Mouse (Mus musculus) bone marrow, adult 2 months (tissue): ENCODE measurements around the gene Vmn1r84. TPM values are rescaled to one million over a fixed set of nuclear protein-coding genes. Genes with fewer than 3 reads are reported as not detected.

Source experiments
- H3K27ac ChIP-seq: fragments of 200-500 bp; 2 replicates; pipeline ENCODE4 v1.5.1; 2012; ENCODE audit warnings: low read depth, mild to moderate bottlenecking, control low read depth, inconsistent platforms, low read length; ENCODE audit not compliant: control insufficient read depth, poor library complexity, insufficient read depth
- H3K4me1 ChIP-seq: fragments of 200-500 bp; 2 replicates; pipeline ENCODE4 v1.6.1; 2011; ENCODE audit warnings: low read length; ENCODE audit not compliant: control insufficient read depth, insufficient read depth
- H3K4me3 ChIP-seq: fragments of 200-500 bp; replicated peaks from 2 replicates; pipeline ENCODE3; 2011; ENCODE audit warnings: mild to moderate bottlenecking, low read depth, low read length, control low read depth; ENCODE audit not compliant: control insufficient read depth
- CTCF ChIP-seq: fragments of 200-500 bp; IDR thresholded peaks from 2 replicates; pipeline ENCODE4 v1.5.1; 2011; ENCODE audit warnings: low read length, control low read depth; ENCODE audit not compliant: control insufficient read depth, insufficient read depth
- POLR2A ChIP-seq: fragments of 200-500 bp; IDR thresholded peaks from 2 replicates; pipeline ENCODE4 v1.6.1; 2011; ENCODE audit warnings: low read depth, mild to moderate bottlenecking, control low read depth, low read length, borderline replicate concordance; ENCODE audit not compliant: control insufficient read depth
- WGBS: fragments of 180-500 bp; shearing (Covaris S2); methylation state at CpG from one replicate; pipeline ENCODE4 v1.1.7; 2018; 5-methylcytosine and 5-hydroxymethylcytosine counted together
- polyA plus RNA-seq: library from polyadenylated mRNA; stranded (reverse); fragments of >200 nt; gene quantifications from 2 replicates; pipeline ENCODE4 v1.2.4, GENCODE M21; 2011; ENCODE audit warnings: low replicate concordance; ENCODE audit not compliant: missing spikeins, insufficient read depth, insufficient read length

Gene Vmn1r84
- not detected in 2 replicates for polyA plus RNA-seq

DNA sequence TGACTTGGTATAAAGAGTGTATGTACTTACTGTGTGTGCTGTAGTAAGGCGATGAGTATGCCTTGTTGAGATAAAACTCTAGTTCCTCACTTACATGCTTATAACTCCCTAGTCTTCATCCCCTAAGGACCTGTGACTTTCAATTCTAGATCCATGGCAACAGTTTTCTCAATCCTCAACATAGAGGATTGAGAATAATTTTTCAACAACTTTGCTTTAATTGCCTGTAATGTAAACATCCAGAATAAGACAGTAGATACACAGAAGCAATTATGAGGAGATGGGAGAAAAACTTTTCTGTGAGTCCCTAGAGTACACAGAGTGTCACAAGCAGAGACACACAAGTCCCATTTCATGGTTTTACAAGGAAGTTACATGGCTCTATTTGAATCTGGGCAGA, at the start of gene Vmn1r84:
Gene Vmn1r84, minus strand, starts transcription at position 101 of the 400 bp plus-strand sequence.
- no peak within 1 kb of the TSS for H3K4me3 ChIP-seq
- no peak within 1 kb of the TSS for H3K27ac ChIP-seq
- no peaks in the 10 kb centered on the region for H3K4me1 ChIP-seq
- TF ChIP-seq CTCF (no peak), POLR2A (no peak)
- WGBS, result 50% methylated on average over 1 of the region's 1 CpGs

- no peak within 1 kb of the TSS for H3K27ac ChIP-seq
- H3K4me3 ChIP-seq, result no peak within 1 kb of the TSS
- H3K4me1 ChIP-seq, result no peaks in the 10 kb centered on the region
- no peak for TF ChIP-seq CTCF
- TF ChIP-seq POLR2A, result no peak
- WGBS, result 69% methylated on average over 2 of the region's 2 CpGs
Measured at GRCm38 (mm10) chr7:12329381-12329780, 39.7 kb downstream of the Vmn1r84 start, which contains the start of gene Vmn1r83. TSS of gene Vmn1r83 (minus strand) at chr7:12329481.

Other genes with a start within 250 kb of the Vmn1r84 start
- gene Vmn1r78, start 219.0 kb downstream of the Vmn1r84 start, polyA plus RNA-seq, result not detected in 2 replicates
- gene Vmn1r79, start 198.0 kb downstream of the Vmn1r84 start, polyA plus RNA-seq, result 0.45 TPM in 1 of 2 replicates, not detected in the other
- 0.68 and 1.3 TPM in 2 replicates for gene Vmn1r80, start 180.0 kb downstream of the Vmn1r84 start, polyA plus RNA-seq
- gene Vmn1r81, start 101.0 kb downstream of the Vmn1r84 start, polyA plus RNA-seq, result not detected in 2 replicates
- gene Vmn1r82, start 68.8 kb downstream of the Vmn1r84 start, polyA plus RNA-seq, result not detected in 2 replicates
- gene Vmn1r83, start 39.8 kb downstream of the Vmn1r84 start, polyA plus RNA-seq, result not detected in 2 replicates
- not detected in 2 replicates for gene Zfp551, start 53.5 kb upstream of the Vmn1r84 start, polyA plus RNA-seq
- gene Zfp606, start 109.0 kb upstream of the Vmn1r84 start, polyA plus RNA-seq, result 1.6 and 1.8 TPM in 2 replicates
- not detected in 2 replicates for gene 2900092C05Rik, start 143.2 kb upstream of the Vmn1r84 start, polyA plus RNA-seq
- gene Vmn2r53, start 239.5 kb upstream of the Vmn1r84 start, polyA plus RNA-seq, result 0.05 and 0.07 TPM in 2 replicates